Mouse (Mus musculus) right cerebral cortex, postnatal 36 days (tissue): ENCODE measurements around the gene 2810021J22Rik.

Source experiments
- DNase-seq, 2 experiments: peaks; one replicate each; pipeline ENCODE4 v3.0.0; 2022; ENCODE audit warnings: low spot score in 2 of 2, mixed read lengths in 1 of 2

2810021J22Rik gene

GRCm38 (mm10) chr11:58916879-58917744, 50.1 kb downstream of the 2810021J22Rik start:
- no peak for DNase-seq

- DNase-seq, result no peak
These were observed 50.8 kb downstream of the 2810021J22Rik start, which contains the start of gene Btnl10 for GRCm38 (mm10) chr11:58917745-58918366. Btnl10 (plus strand) TSS chr11:58917908.

GRCm38 (mm10) chr11:58918759-58919158, 51.7 kb downstream of the 2810021J22Rik start:
- no peak for DNase-seq

GRCm38 (mm10) chr11:58922420-58922819, 55.4 kb downstream of the 2810021J22Rik start:
- no peak for DNase-seq

- DNase-seq, result no peak
These were observed 59.6 kb downstream of the 2810021J22Rik start for GRCm38 (mm10) chr11:58926651-58927050.

GRCm38 (mm10) chr11:58927053-58927452, 60.0 kb downstream of the 2810021J22Rik start:
- no peak for DNase-seq

- no peak for DNase-seq
These were observed 61.0 kb downstream of the 2810021J22Rik start for GRCm38 (mm10) chr11:58927790-58928651.

GRCm38 (mm10) chr11:58929055-58929454, 62.0 kb downstream of the 2810021J22Rik start:
- no peak for DNase-seq

GRCm38 (mm10) chr11:58929641-58930040, 62.6 kb downstream of the 2810021J22Rik start:
- DNase-seq, result no peak

- DNase-seq, result no peak
These were observed 63.2 kb downstream of the 2810021J22Rik start for GRCm38 (mm10) chr11:58930254-58930653.

GRCm38 (mm10) chr11:58931576-58931975, 64.6 kb downstream of the 2810021J22Rik start:
- DNase-seq, result no peak
